Mouse (Mus musculus) liver, embryonic 15.5 days (tissue): ENCODE measurements at regions not wholly inside any gene's neighbourhood (a gene's known extent, or its start where the extent isn't known, plus 50 kb on each side); places are given as distances from the start of the nearest gene placed in this dataset.

ENCODE experiments used
- ATAC-seq: fragments of 200-750 bp; cut with Nextera tagmentation; 2 replicates; pipeline ENCODE4 v1.8.0; 2017; ENCODE audit warnings: moderate number of reproducible peaks, mild to moderate bottlenecking, moderate library complexity; ENCODE audit not compliant: insufficient read depth
- H3K27ac ChIP-seq: fragments of 300-500 bp; sonication (generic); replicated peaks from 2 replicates; pipeline ENCODE4 v1.5.1; 2015; ENCODE audit warnings: mild to moderate bottlenecking, inconsistent platforms
- H3K27me3 ChIP-seq: fragments of 300-500 bp; sonication (generic); 2 replicates; pipeline ENCODE4 v1.6.1; 2015; ENCODE audit warnings: mild to moderate bottlenecking, inconsistent platforms
- H3K36me3 ChIP-seq: fragments of 300-500 bp; sonication (generic); replicated peaks from 2 replicates; pipeline ENCODE4 v1.6.1; 2015; ENCODE audit warnings: moderate library complexity, mild to moderate bottlenecking, inconsistent platforms
- H3K4me1 ChIP-seq: fragments of 300-500 bp; sonication (generic); replicated peaks from 2 replicates; pipeline ENCODE4 v1.6.1; 2015; ENCODE audit warnings: inconsistent platforms
- H3K4me2 ChIP-seq: fragments of 300-500 bp; sonication (generic); 2 replicates; pipeline ENCODE4 v1.6.1; 2015; ENCODE audit warnings: moderate library complexity, mild to moderate bottlenecking, inconsistent platforms
- H3K4me3 ChIP-seq: fragments of 300-500 bp; sonication (generic); replicated peaks from 2 replicates; pipeline ENCODE4 v1.5.1; 2015; ENCODE audit warnings: mild to moderate bottlenecking, inconsistent platforms
- H3K9ac ChIP-seq: fragments of 300-500 bp; sonication (generic); 2 replicates; pipeline ENCODE4 v1.6.1; 2015; ENCODE audit warnings: moderate library complexity, mild to moderate bottlenecking, inconsistent platforms
- H3K9me3 ChIP-seq: fragments of 300-500 bp; sonication (generic); replicated peaks from 2 replicates; pipeline ENCODE4 v1.6.1; 2016; ENCODE audit warnings: inconsistent platforms
- WGBS: fragments of 180-500 bp; shearing (Covaris S2); methylation state at CpG from one replicate; pipeline ENCODE4 v1.1.7; 2015; ENCODE audit warnings: mixed read lengths; ENCODE audit not compliant: insufficient replicate concordance; 5-methylcytosine and 5-hydroxymethylcytosine counted together

GRCm38 (mm10) chr13:55887099-55887736 is 51.2 kb upstream of the Pitx1 start:
- Histone ChIP-seq H3K36me3 (no peaks in the 10 kb centered on the region), H3K27me3 (no peaks in the 10 kb centered on the region), H3K4me1 (0 out of 2 replicates have a peak, but pooled peaks cover under 1% of the 10 kb centered on the region), H3K4me3 (no peak overlapping the region), H3K9me3 (no peaks in the 10 kb centered on the region), H3K9ac (no peak overlapping the region), H3K27ac (no peak overlapping the region), H3K4me2 (no peak overlapping the region)
- WGBS: 71% methylated on average over 13 of the region's 13 CpGs
- ATAC-seq: no peak
